Mouse (Mus musculus) forebrain, embryonic 10.5 days (tissue): ENCODE measurements around the gene Pygb. TPM values are rescaled to one million over a fixed set of nuclear protein-coding genes. Genes with fewer than 3 reads are reported as not detected.

Experiments used
- DNase-seq: peaks from one replicate; pipeline ENCODE4 v3.0.0-alpha.2; 2017; ENCODE audit warnings: low spot score; ENCODE audit errors: extremely low spot score
- H3K27ac ChIP-seq: fragments of 300-500 bp; sonication (generic); 2 replicates; pipeline ENCODE4 v1.5.1; 2016; ENCODE audit warnings: mild to moderate bottlenecking
- H3K27me3 ChIP-seq: fragments of 300-500 bp; sonication (generic); 2 replicates; pipeline ENCODE4 v1.6.1; 2016; ENCODE audit warnings: mild to moderate bottlenecking; ENCODE audit not compliant: poor library complexity, severe bottlenecking
- H3K36me3 ChIP-seq: fragments of 300-500 bp; sonication (generic); replicated peaks from 2 replicates; pipeline ENCODE4 v1.6.1; 2016; ENCODE audit warnings: mild to moderate bottlenecking, moderate library complexity
- H3K4me1 ChIP-seq: fragments of 300-500 bp; sonication (generic); 2 replicates; pipeline ENCODE4 v1.6.1; 2016
- H3K4me3 ChIP-seq: fragments of 300-500 bp; sonication (generic); 2 replicates; pipeline ENCODE4 v1.5.1; 2016; ENCODE audit warnings: mild to moderate bottlenecking, moderate library complexity
- H3K9me3 ChIP-seq: fragments of 300-500 bp; sonication (generic); 2 replicates; pipeline ENCODE4 v1.6.1; 2016; ENCODE audit warnings: mild to moderate bottlenecking, moderate library complexity
- WGBS: fragments of 180-500 bp; shearing (Covaris S2); methylation state at CpG from one replicate; pipeline ENCODE4 v1.1.7; 2016; 5-methylcytosine and 5-hydroxymethylcytosine counted together
- polyA plus RNA-seq: library from polyadenylated mRNA; unstranded; fragments of >200 nt; fragmentation: Nextera tagmentation; extraction: Ambion mirVana; gene quantifications from 2 replicates; pipeline ENCODE4 v1.2.1, GENCODE M21; 2016

Gene Pygb
- polyA plus RNA-seq, 1 experiment from 2014 or later: 67.8 TPM

DNA sequence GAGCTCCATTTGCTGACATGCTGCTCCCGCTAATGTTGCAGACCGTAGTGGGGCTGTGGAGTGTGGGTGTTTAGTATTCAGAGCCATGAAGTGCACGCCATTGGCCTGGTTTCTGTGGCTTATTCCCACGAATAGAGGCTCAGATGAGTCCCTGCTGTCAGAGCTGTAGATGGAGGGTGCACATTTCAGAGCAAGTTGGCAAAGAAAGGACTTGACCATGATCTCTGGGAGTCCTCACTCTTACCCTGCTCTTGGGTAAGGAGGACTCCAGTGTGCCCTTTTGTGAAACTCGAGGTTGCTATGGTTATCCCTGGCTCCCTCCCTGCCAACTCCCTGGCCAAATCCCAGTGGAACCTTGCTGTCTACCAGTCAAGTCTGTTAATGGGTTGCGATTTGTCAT, 21.8 kb downstream of the Pygb start:
- no peak overlapping the region for H3K27ac ChIP-seq
- no peak for DNase-seq
- peaks cover 95% of the 10 kb centered on the region for H3K36me3 ChIP-seq
- 88% methylated on average over 6 of the region's 6 CpGs for WGBS
- H3K27me3 ChIP-seq: no peaks in the 10 kb centered on the region
- no peak overlapping the region for H3K4me3 ChIP-seq
- no peaks in the 10 kb centered on the region for H3K9me3 ChIP-seq
- H3K4me1 ChIP-seq: no peaks in the 10 kb centered on the region

DNA sequence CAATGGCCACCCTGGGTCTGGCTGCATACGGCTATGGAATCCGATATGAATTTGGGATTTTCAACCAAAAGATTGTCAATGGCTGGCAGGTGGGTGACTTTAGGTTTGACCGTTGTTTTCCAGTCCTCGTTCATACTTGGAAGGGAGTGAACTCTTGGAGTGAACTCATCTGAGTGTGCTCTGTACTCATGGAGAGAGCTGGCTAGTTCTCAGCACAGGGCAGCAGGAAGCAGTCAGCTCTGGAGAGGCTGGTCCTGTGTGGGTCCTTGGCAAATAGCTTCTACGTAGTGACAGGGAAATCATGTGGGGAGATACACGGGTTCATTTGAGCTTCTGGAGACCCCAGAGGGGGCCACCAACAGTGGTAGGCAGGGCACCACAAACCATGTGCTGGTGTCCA, 22.3 kb downstream of the Pygb start:
- no peaks in the 10 kb centered on the region for H3K9me3 ChIP-seq
- no peak for DNase-seq
- H3K27me3 ChIP-seq: no peaks in the 10 kb centered on the region
- peaks cover 95% of the 10 kb centered on the region for H3K36me3 ChIP-seq
- WGBS: 94% methylated on average over 6 of the region's 6 CpGs
- H3K4me1 ChIP-seq: no peaks in the 10 kb centered on the region
- no peak overlapping the region for H3K4me3 ChIP-seq
- no peak overlapping the region for H3K27ac ChIP-seq

DNA sequence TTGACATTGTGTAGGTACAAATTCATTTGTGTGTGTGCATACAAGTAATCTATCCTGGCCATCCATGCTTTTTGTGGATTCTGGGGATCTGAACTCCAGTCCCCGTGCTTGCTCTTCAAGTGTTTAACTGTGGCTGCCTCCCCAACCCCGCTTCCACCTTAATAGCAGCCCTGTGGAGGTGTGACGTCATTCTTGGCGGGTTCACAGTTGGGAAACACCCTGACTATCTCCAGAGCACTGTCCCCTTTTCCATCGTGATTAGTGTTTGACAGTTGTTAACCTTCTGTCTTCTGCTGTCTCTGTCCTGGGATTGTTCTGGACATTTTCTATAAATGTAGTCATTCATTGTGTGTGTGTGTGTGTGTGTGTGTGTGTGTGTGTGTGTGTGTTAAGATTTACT, 24.1 kb downstream of the Pygb start:
- Histone ChIP-seq H3K27ac (no peak overlapping the region), H3K4me1 (no peaks in the 10 kb centered on the region), H3K9me3 (no peaks in the 10 kb centered on the region), H3K4me3 (no peak overlapping the region), H3K36me3 (peaks cover 96% of the 10 kb centered on the region), H3K27me3 (no peaks in the 10 kb centered on the region)
- 90% methylated on average over 5 of the region's 5 CpGs for WGBS
- DNase-seq: no peak

DNA sequence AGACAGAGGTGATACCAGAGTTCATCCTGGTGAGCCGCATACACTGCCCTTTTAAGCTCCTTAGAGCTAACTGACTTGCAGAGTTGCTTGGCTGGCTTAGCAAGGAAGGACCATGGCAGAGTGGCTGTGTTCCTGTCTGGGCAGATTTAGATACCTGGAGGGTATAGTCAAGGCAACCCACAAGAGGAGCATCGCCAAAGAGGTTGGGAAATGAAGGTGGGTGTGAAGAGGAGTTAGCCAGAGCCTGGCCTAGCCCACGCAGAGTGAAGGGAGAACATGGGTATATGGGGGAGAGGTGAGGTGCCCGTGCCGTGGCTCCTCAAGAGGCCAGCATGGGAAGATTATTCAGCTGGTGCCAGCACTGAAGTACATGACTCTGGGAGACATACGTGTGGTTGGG, 26.3 kb downstream of the Pygb start:
- 89% methylated on average over 6 of the region's 6 CpGs for WGBS
- H3K4me1 ChIP-seq: no peaks in the 10 kb centered on the region
- peaks cover 99% of the 10 kb centered on the region for H3K36me3 ChIP-seq
- H3K4me3 ChIP-seq: no peak overlapping the region
- H3K27me3 ChIP-seq: no peaks in the 10 kb centered on the region
- H3K9me3 ChIP-seq: no peaks in the 10 kb centered on the region
- H3K27ac ChIP-seq: no peak overlapping the region
- no peak for DNase-seq

DNA sequence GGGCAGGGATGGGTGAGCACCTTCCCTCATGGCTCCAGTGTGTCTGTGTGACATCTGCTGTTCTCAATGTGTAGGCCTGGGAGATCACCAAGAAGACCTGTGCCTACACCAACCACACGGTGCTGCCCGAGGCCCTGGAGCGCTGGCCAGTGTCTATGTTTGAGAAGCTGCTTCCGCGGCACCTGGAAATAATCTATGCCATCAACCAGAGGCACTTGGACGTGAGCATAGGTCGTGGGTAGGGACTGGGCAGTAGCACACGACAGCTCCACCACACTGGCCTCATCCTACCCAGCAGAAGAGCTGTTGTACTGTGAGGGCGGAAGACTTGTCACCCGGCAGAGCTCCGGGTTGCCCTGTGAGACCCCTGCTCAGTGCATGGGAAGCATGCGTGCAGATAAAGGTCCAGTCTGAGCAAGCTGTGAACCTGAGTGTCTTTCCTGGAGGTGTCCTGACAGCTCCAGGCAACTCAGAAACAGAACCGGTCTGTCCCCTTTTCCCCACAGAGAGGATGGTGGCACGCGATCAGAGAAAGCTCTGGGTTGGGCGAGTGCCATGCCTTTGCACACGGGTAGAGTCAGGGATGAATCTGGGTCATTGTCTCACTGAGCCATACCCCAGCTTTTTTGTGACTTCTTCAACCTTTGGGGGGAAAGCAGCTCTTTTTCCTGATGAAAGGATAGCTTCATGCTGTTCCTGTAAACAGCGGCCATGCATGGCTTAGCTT, 30.3 kb downstream of the Pygb start:
- Histone ChIP-seq H3K36me3 (peaks cover 97% of the 10 kb centered on the region), H3K4me1 (no peaks in the 10 kb centered on the region), H3K27ac (no peak overlapping the region), H3K27me3 (no peaks in the 10 kb centered on the region), H3K4me3 (no peak overlapping the region), H3K9me3 (no peaks in the 10 kb centered on the region)
- no peak for DNase-seq
- WGBS: 96% methylated on average over 18 of the region's 18 CpGs

DNA sequence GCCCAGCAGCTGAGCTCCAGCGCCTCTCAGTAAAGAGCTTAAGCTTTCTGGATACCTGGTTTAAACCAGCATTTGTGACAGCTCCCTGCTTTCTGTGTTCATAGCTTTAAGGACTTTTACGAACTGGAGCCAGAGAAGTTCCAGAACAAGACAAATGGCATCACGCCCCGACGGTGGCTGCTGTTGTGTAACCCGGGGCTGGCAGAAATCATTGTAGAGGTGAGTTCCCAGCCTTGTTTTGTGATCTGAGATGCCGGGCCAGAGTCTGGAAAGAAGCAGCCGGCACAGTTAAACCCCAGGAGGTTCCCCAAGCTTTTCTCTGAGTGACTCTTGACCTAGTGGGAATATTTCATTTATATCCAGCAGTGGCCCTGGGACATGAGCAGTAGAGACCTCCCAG, 32.2 kb downstream of the Pygb start:
- no peaks in the 10 kb centered on the region for H3K27me3 ChIP-seq
- no peak for DNase-seq
- WGBS: 94% methylated on average over 8 of the region's 8 CpGs
- H3K36me3 ChIP-seq: peaks cover 96% of the 10 kb centered on the region
- no peaks in the 10 kb centered on the region for H3K9me3 ChIP-seq
- no peaks in the 10 kb centered on the region for H3K4me1 ChIP-seq
- H3K4me3 ChIP-seq: no peak overlapping the region
- H3K27ac ChIP-seq: no peak overlapping the region

DNA sequence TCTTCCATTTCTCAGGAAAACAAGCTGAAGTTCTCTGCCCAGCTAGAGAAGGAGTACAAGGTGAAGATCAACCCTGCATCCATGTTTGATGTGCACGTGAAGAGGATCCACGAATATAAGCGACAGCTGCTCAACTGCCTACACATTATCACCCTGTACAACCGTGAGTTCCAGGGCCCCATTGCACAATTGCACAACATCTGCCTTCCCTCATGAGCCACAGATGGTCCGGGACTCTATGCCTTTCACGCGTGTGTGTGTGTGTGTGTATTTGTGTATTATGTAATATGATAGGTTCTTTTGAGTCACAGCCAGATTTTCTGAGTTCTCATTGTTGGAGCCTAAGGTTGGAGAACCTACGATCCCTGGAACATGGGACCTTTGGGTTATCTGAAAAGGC, 34.2 kb downstream of the Pygb start:
- H3K9me3 ChIP-seq: no peaks in the 10 kb centered on the region
- no peak overlapping the region for H3K4me3 ChIP-seq
- peaks cover 96% of the 10 kb centered on the region for H3K36me3 ChIP-seq
- no peaks in the 10 kb centered on the region for H3K4me1 ChIP-seq
- H3K27me3 ChIP-seq: no peaks in the 10 kb centered on the region
- 95% methylated on average over 8 of the region's 8 CpGs for WGBS
- DNase-seq: no peak
- H3K27ac ChIP-seq: no peak overlapping the region

DNA sequence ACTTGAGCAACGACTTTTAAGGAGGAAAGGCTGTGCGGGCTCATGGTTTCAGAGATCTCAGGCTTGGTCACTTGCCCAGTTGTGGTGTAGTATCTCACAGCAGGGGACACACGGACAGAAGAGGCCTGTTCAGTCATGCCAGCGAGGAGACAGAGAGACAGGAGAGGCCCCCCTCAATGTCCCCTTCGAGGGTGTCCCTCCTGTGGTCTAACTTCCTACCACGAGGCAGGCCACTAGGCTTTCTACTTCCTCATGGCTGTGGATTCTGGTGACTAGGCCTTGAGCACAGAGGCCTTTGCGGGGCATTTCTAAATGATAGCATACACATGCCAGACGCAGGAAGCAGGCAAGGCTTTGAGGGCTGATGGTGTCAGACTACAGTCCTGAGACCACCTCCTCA, 36.5 kb downstream of the Pygb start:
- DNase-seq: no peak
- Histone ChIP-seq H3K4me3 (no peak overlapping the region), H3K27ac (no peak overlapping the region), H3K36me3 (peaks cover 96% of the 10 kb centered on the region), H3K4me1 (no peaks in the 10 kb centered on the region), H3K27me3 (no peaks in the 10 kb centered on the region), H3K9me3 (no peaks in the 10 kb centered on the region)
- WGBS: 86% methylated on average over 8 of the region's 8 CpGs

DNA sequence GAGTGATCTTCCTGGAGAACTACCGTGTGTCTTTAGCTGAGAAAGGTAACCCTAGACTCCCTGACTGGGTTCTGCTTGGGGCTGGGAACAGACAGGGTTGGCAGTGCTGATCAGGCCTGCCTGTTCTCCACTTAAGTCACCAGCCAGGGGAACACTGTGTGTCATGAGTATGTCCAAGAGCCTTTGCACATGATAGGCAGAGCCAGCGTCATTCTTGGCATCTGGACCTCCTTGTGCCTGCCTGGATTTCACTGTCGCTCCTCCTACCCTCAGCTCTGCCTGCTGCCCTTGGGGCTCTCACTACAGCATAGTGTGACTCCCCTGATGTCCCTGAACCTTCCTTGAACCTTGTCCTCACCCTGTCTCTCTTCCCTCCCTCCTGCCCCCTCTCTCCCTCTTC, 39.9 kb downstream of the Pygb start:
- DNase-seq: no peak
- H3K9me3 ChIP-seq: no peaks in the 10 kb centered on the region
- no peaks in the 10 kb centered on the region for H3K4me1 ChIP-seq
- H3K27me3 ChIP-seq: no peaks in the 10 kb centered on the region
- peaks cover 97% of the 10 kb centered on the region for H3K36me3 ChIP-seq
- no peak overlapping the region for H3K4me3 ChIP-seq
- WGBS: 95% methylated on average over 3 of the region's 3 CpGs
- H3K27ac ChIP-seq: no peak overlapping the region

DNA sequence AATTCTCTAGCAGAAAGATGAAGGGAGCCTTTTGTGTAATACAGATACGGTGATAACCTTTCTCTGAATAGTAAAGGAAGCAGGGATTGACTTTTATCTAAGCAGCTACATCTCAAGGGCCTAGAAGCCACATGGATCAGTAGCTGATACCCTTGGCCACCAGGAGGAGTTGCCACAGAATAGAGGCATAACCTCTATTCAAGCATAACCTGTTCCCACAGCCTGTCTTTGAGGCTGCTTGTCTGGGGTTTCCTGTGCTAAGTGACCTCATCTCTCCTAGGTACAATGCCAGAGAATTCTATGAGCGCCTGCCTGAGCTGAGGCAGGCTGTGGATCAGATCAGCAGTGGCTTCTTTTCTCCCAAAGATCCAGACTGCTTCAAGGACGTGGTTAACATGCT, 41.6 kb downstream of the Pygb start:
- Histone ChIP-seq H3K9me3 (no peaks in the 10 kb centered on the region), H3K4me3 (no peak overlapping the region), H3K27ac (no peak overlapping the region), H3K36me3 (peaks cover 100% of the 10 kb centered on the region), H3K4me1 (no peaks in the 10 kb centered on the region), H3K27me3 (no peaks in the 10 kb centered on the region)
- no peak for DNase-seq
- WGBS: 89% methylated on average over 3 of the region's 3 CpGs

DNA sequence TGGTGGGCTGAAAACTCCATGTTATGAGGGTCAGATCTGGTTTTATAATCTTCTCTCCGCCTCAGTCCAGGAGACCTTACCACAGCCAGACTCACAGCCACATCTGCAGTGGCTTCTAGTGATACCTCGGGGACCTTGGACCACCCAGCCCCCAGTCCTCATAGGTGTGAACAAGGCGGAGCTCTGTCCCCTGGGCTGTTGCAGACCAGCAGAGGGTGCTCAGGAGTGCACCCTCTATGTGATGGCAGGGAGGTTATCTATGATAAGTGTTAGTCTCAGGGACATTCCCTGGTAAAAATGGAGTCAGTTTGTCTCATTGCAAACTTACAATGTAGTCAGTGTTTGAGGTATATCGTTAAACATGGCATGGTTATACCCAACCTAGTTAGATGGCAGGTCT, 42.1 kb downstream of the Pygb start:
- Histone ChIP-seq H3K4me3 (no peak overlapping the region), H3K4me1 (no peaks in the 10 kb centered on the region), H3K27me3 (no peaks in the 10 kb centered on the region), H3K36me3 (peaks cover 100% of the 10 kb centered on the region), H3K9me3 (no peaks in the 10 kb centered on the region), H3K27ac (no peak overlapping the region)
- DNase-seq: no peak
- WGBS: 94% methylated on average over 4 of the region's 4 CpGs

DNA sequence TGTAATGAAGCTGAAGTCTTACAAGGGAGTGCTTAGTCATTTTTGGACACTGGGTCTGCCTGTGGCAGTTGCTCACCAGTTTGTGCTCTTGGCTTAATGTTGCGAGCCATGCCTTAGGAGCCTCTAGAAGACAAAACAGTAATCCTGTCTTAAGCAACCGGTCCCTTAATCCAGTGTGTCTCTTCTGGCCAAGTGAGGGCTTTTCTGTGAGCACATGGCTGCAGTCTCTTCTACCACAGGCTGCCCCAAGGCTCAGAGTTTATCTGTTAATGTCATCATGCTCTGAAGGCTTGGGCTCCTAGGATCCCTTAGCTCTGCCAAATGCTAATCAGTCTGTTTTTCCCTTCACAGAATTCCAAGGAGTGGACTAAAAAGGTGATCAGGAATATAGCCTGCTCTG, 43.5 kb downstream of the Pygb start:
- no peak overlapping the region for H3K4me3 ChIP-seq
- H3K27ac ChIP-seq: no peak overlapping the region
- WGBS: 87% methylated on average over 2 of the region's 2 CpGs
- H3K9me3 ChIP-seq: no peaks in the 10 kb centered on the region
- no peaks in the 10 kb centered on the region for H3K4me1 ChIP-seq
- peaks cover 100% of the 10 kb centered on the region for H3K36me3 ChIP-seq
- no peak for DNase-seq
- no peaks in the 10 kb centered on the region for H3K27me3 ChIP-seq

DNA sequence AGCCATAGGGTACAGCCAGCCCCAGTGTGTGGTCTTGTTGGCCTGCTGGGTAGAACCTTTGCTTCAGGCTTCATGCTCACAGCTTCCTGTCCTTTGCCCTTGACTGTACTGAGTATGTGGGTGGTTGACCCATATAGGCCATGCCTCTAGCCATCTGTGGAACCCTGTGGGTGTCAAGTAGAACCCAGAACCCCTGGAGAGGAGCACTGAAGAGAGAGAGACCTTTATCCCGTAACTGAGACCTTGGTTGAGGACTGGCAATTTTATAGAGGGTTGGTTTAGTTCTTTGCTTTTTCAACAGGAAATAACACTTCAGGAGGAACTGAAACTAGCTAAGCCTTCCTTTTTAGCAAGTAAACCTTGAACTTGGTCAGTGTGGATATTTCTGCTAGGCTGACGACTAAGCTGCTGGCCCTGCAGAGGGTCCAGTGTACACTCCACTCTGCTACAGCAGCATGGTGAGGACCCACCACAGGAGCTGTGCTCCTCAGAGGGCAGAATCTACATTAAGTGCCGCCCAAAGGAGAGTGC, 44.4 kb downstream of the Pygb start:
- Histone ChIP-seq H3K27me3 (no peaks in the 10 kb centered on the region), H3K27ac (no peak overlapping the region), H3K4me1 (no peaks in the 10 kb centered on the region), H3K9me3 (no peaks in the 10 kb centered on the region), H3K4me3 (no peak overlapping the region), H3K36me3 (peaks cover 100% of the 10 kb centered on the region)
- 93% methylated on average over 3 of the region's 3 CpGs for WGBS
- DNase-seq: no peak

DNA sequence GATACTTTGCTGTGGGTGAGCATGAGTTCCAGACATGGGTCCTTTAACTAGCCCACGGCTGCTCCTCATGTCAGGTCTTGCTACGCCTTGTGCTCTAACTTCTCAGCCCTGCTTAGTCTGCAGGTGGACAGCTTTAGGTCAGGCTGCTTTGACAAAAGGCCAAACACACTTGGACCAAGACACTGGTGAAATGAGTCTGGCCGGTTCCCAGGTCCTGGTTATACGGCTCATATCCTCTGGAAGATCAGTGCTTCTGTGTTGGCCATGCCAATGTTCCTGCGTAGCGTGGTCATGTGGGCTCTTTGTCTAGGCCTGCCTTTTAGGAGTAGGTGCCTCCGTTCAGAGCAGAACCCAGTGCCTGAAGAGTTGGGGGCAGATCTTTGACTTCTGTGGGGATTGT, 45.5 kb downstream of the Pygb start:
- H3K9me3 ChIP-seq: no peaks in the 10 kb centered on the region
- peaks cover 97% of the 10 kb centered on the region for H3K36me3 ChIP-seq
- DNase-seq: no peak
- 90% methylated on average over 7 of the region's 7 CpGs for WGBS
- H3K4me3 ChIP-seq: no peak overlapping the region
- no peaks in the 10 kb centered on the region for H3K4me1 ChIP-seq
- H3K27me3 ChIP-seq: no peaks in the 10 kb centered on the region
- H3K27ac ChIP-seq: no peak overlapping the region
